Mouse (Mus musculus) heart, postnatal 0 days (tissue): Measurements from ENCODE around the gene Gm6793. TPM values are rescaled to one million over a fixed set of nuclear protein-coding genes. Genes with fewer than 3 reads are reported as not detected.

Experiments used
- ATAC-seq: fragments of 200-750 bp; cut with Nextera tagmentation; 2 replicates; pipeline ENCODE4 v1.8.0; 2017; ENCODE audit warnings: low read depth, moderate number of reproducible peaks, moderate library complexity; ENCODE audit not compliant: insufficient read depth
- DNase-seq: peaks from one replicate; pipeline ENCODE4 v3.0.0-alpha.2; 2016; ENCODE audit warnings: low spot score
- H3K27ac ChIP-seq: fragments of 300-500 bp; sonication (generic); 2 replicates; pipeline ENCODE4 v1.5.1; 2014; ENCODE audit warnings: low read depth, mild to moderate bottlenecking
- H3K27me3 ChIP-seq: fragments of 300-500 bp; sonication (generic); 2 replicates; pipeline ENCODE4 v1.6.1; 2014; ENCODE audit warnings: low read length, mixed read lengths; ENCODE audit not compliant: control insufficient read depth, insufficient read depth
- H3K36me3 ChIP-seq: fragments of 300-500 bp; sonication (generic); replicated peaks from 2 replicates; pipeline ENCODE4 v1.6.1; 2014; ENCODE audit warnings: low read length, mixed read lengths; ENCODE audit not compliant: control insufficient read depth, insufficient read depth
- H3K4me1 ChIP-seq: fragments of 300-500 bp; sonication (generic); 2 replicates; pipeline ENCODE4 v1.6.1; 2014; ENCODE audit warnings: antibody characterized with exemption; ENCODE audit not compliant: control insufficient read depth, insufficient read depth
- H3K4me2 ChIP-seq: fragments of 300-500 bp; sonication (generic); 2 replicates; pipeline ENCODE4 v1.6.1; 2014; ENCODE audit warnings: low read depth, mild to moderate bottlenecking, low read length, moderate library complexity
- H3K4me3 ChIP-seq: fragments of 300-500 bp; sonication (generic); 2 replicates; pipeline ENCODE4 v1.5.1; 2014; ENCODE audit warnings: low read depth, low read length
- H3K9ac ChIP-seq: fragments of 300-500 bp; sonication (generic); replicated peaks from 2 replicates; pipeline ENCODE4 v1.6.1; 2014; ENCODE audit warnings: low read depth, low read length, mixed read lengths
- H3K9me3 ChIP-seq: fragments of 300-500 bp; sonication (generic); replicated peaks from 2 replicates; pipeline ENCODE4 v1.6.1; 2016; ENCODE audit warnings: low read length; ENCODE audit not compliant: control insufficient read depth
- CTCF ChIP-seq: IDR thresholded peaks from 2 replicates; pipeline ENCODE4 v1.5.1; 2016; ENCODE audit warnings: antibody characterized with exemption, control low read depth, low read depth
- EP300 ChIP-seq: IDR thresholded peaks from 2 replicates; pipeline ENCODE4 v1.6.1; 2016; ENCODE audit warnings: antibody characterized with exemption, low read depth
- WGBS: fragments of 180-500 bp; shearing (Covaris S2); extraction: QIAGEN DNeasy Blood & Tissue Kit; methylation state at CpG from one replicate; pipeline ENCODE4 v1.1.7; 2014; 5-methylcytosine and 5-hydroxymethylcytosine counted together
- polyA plus RNA-seq: library from polyadenylated mRNA; unstranded; fragments of >200 nt; fragmentation: Nextera tagmentation; extraction: Ambion mirVana; gene quantifications from 2 replicates; pipeline ENCODE4 v1.2.1, GENCODE M21; 2015
- total RNA-seq: library from RNA; depleted of rRNA; stranded (reverse); fragments of >200 nt; gene quantifications from 2 replicates; pipeline ENCODE4 v1.2.3, GENCODE M21; 2014; ENCODE audit warnings: low replicate concordance

The Gm6793 gene
- total and polyA plus RNA-seq, 2 experiments from 2014 or later, result 0.14 TPM; not detected in 1

DNA sequence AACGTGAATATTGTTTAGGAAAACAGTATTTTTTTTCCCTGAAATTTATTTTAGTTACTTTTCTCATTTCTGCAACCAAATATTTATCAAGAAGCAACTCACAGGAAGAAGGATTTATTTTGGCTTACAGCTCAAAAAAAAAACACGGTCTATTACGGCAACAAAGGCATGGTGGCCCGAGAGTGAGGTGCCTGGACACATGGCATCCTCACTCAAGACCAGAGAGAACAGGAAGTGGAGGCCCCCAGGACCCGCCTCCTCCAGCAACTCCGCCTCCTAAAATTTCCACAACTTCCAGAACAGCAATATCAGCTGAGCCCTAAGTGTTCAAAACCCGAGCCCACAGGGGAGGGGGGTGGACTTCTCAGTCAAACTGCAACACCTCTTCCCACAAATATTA lies 14.6 kb upstream of the Gm6793 start:
- ATAC-seq, result no peak
- H3K36me3 ChIP-seq, result no peaks in the 10 kb centered on the region
- H3K9ac ChIP-seq, result no peak overlapping the region
- WGBS, result 71% methylated on average over 7 of the region's 7 CpGs
- DNase-seq, result no peak
- H3K4me2 ChIP-seq, result no peak overlapping the region
- H3K4me1 ChIP-seq, result no peaks in the 10 kb centered on the region
- H3K27ac ChIP-seq, result no peak overlapping the region
- H3K4me3 ChIP-seq, result no peak overlapping the region
- H3K27me3 ChIP-seq, result no peaks in the 10 kb centered on the region
- TF ChIP-seq CTCF (no peak), EP300 (no peak)
- no peaks in the 10 kb centered on the region for H3K9me3 ChIP-seq

DNA sequence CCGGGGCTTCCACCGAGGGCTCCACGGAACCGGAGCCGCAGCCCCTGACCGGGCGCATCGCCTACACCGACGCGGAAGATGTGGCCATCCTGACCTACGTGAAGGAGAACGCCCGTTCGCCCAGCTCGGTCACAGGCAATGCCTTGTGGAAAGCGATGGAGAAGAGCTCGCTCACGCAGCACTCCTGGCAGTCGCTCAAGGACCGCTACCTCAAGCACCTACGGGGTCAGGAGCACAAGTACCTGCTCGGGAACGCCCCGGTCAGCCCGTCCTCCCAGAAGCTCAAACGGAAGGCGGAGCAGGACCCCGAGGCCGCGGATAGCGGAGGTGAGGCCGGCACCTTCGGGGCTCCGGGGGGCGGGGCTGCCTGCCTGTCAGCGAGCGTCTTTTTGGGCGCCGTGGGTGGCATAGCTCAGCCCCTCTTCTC lies 3.0 kb downstream of the Gm6793 start:
- no peaks in the 10 kb centered on the region for H3K27me3 ChIP-seq
- WGBS, result under 1% methylated on average over 40 of the region's 40 CpGs
- peaks cover 8% of the 10 kb centered on the region; the same call in 1 of the 2 replicates for H3K36me3 ChIP-seq
- peak overlapping the region; percentile 78 for H3K9ac ChIP-seq
- peak overlapping the region; percentile 78 for H3K4me3 ChIP-seq
- ATAC-seq (peak; percentile 33; the same call in 1 of the 2 replicates), DNase-seq (no peak)
- TF ChIP-seq EP300 (no peak), CTCF (no peak)
- H3K27ac ChIP-seq, result peak overlapping the region; percentile 75
- H3K9me3 ChIP-seq, result no peaks in the 10 kb centered on the region
- H3K4me1 ChIP-seq, result peaks cover 18% of the 10 kb centered on the region
- H3K4me2 ChIP-seq, result peak overlapping the region; percentile 94

DNA sequence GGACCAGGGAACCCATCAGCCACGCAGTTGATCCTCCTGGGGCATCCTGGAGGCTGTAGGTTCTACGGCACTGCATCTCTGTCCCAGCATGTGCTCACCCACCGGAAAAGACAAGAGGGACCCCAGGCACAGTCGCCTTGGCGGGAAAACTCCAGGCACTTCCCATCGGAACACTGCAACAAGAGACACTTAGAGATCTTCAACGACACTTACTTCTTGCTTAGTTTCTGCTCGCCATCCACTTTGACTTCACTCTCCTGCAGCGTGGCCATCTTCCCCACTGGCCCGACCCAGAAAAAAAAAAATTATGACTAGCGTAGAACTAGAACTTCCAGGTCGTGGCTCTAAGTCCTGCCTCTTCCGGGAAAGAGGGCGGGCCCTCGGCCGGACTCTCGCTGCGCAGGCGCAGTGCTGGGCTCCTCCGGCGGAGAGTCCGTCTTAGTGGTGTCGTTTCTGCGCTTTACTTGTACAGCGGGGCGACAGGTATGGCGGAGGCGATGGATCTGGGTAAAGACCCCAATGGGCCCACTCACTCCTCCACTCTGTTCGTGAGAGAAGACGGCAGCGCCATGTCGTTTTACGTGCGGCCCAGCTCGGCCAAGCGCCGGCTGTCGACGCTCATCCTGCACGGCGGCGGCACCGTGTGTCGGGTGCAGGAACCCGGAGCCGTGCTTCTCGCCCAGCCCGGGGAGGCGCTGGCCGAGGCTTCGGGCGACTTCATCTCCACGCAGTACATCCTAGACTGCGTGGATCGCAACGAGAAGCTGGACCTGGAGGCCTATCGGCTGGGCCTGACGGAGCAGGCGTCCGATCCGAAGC lies 3.6 kb downstream of the Gm6793 start, which contains the start of the genes Kars and Terf2ip:
Gene Kars (minus strand): TSS at position 327 of the 819 bp plus-strand sequence.
Gene Terf2ip (plus strand): TSS at position 402 of the 819 bp plus-strand sequence.
- Histone ChIP-seq H3K9ac (peak within 1 kb of the TSS; percentile 78), H3K27me3 (no peaks in the 10 kb centered on the region), H3K27ac (peak within 1 kb of the TSS; percentile 75), H3K9me3 (no peaks in the 10 kb centered on the region), H3K36me3 (peaks cover 3% of the 10 kb centered on the region; the same call in 1 of the 2 replicates), H3K4me2 (peak within 1 kb of the TSS; percentile 94), H3K4me3 (peak within 1 kb of the TSS; percentile 78), H3K4me1 (peaks cover 18% of the 10 kb centered on the region)
- ATAC-seq (peak; percentile 96), DNase-seq (peak; percentile 93)
- 0 out of 2 replicates have a peak, but pooled peaks have one; percentile 11 for TF ChIP-seq EP300
- no peak for TF ChIP-seq CTCF
- under 1% methylated on average over 61 of the region's 61 CpGs for WGBS

DNA sequence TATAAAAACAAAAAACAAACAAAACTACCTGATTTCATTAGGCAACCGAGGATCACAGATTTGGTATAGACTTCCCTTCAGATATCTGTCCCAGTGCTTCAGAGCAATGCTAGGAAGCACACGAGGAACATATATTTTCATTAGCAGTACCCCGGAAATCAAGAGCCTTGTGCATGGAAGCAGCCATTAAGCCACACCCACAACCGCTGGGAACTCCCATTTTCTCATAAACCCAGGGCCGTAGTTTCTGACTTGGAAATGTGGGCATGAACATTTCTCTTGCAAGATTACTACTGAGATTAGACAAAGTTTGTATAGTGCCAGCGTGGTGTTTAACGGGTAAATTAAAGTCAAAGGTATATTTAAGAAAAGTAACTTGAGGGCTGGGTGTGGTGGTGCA lies 5.3 kb downstream of the Gm6793 start:
- no peak for TF ChIP-seq EP300
- TF ChIP-seq CTCF, result no peak
- no peak overlapping the region for H3K4me3 ChIP-seq
- H3K4me1 ChIP-seq, result peaks cover 18% of the 10 kb centered on the region
- H3K36me3 ChIP-seq, result peaks cover 11% of the 10 kb centered on the region; the same call in 1 of the 2 replicates
- H3K4me2 ChIP-seq, result no peak overlapping the region
- DNase-seq (no peak), ATAC-seq (no peak)
- WGBS, result 90% methylated on average over 7 of the region's 7 CpGs
- no peak overlapping the region for H3K9ac ChIP-seq
- no peak overlapping the region for H3K27ac ChIP-seq
- no peaks in the 10 kb centered on the region for H3K9me3 ChIP-seq
- H3K27me3 ChIP-seq, result no peaks in the 10 kb centered on the region

DNA sequence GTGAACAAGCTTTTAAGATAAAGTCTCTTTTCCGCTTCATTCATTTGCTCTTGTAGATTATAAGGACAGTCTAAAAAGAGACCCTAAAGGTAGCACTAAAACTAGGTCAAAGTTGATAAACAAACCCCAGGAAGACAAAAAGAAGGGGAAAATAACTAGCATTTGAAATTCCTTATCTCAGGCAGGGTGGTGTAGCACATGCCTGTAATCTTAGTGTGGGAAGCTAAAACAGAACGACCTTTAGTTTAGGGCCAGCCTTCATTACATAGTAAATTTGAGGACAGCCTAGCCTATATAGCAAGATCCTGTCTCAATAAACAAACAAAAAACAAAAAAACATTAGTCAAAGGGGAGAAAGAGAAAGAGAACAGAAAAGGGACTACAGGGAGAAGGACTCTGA lies 7.2 kb downstream of the Gm6793 start:
- Histone ChIP-seq H3K4me3 (no peak overlapping the region), H3K9ac (no peak overlapping the region), H3K27me3 (no peaks in the 10 kb centered on the region), H3K36me3 (peaks cover 22% of the 10 kb centered on the region), H3K9me3 (no peaks in the 10 kb centered on the region), H3K4me2 (no peak overlapping the region), H3K27ac (no peak overlapping the region), H3K4me1 (peaks cover 11% of the 10 kb centered on the region)
- no peak for TF ChIP-seq CTCF
- TF ChIP-seq EP300, result no peak
- DNase-seq (no peak), ATAC-seq (no peak)
- WGBS, result 86% methylated on average over 2 of the region's 2 CpGs
